Comparison of ENCODE assay signal across 8 mouse cellular contexts in the genomic region with DNA sequence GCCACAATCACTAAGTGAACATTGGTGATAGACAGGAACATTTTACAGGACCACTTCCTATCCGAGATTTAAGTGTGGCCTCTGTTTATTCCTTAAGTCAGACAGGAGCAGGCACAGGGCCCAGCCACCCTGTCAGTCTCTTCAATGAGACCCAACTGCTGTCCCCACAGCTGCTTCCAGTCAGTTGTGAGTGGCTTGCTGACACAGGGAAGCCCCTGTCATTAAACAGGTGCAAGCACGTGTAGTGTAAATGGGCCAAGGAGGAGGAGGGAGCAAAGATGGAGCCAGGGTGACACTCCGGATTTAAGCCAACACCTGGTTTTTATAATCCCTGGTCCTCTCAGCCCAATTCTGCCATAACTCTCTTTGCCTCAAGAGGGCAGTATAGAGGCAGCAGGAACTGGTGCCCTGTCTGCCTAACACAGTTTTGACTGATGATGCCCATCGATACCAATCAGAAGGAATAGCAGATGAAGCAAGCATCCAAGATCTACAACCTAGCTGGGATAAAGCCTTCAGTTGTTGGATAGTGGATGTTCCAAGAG. TPM values are rescaled to one million over a fixed set of nuclear protein-coding genes. Genes with fewer than 3 reads are reported as not detected.
DNase-seq lines count a peak whose midpoint lies in the region; ATAC-seq and TF ChIP-seq lines count a peak whose summit lies in the region.

No protein-coding gene starts in this region.

- no peaks in the 10 kb centered on the region for H3K9me3 ChIP-seq in kidney, embryonic 15.5 days (replicated peaks)
- no peaks in the 10 kb centered on the region for H3K9me3 ChIP-seq in ES-Bruce4 (replicated peaks; ENCODE audit: control insufficient read depth, insufficient read depth, low read length, poor library complexity, severe bottlenecking)
- no peaks in the 10 kb centered on the region for H3K9me3 ChIP-seq in embryonic facial prominence, embryonic 11.5 days (replicated peaks; ENCODE audit: control insufficient read depth, low read length)

- DNase-seq in kidney, adult 18-20 months: peak; percentile 44
- DNase-seq in embryonic facial prominence, embryonic 11.5 days (ENCODE audit: low spot score): peak; percentile 73
- DNase-seq in left cerebral cortex, postnatal 10 days (ENCODE audit: extremely low spot score in 1 of 2, low spot score in 2 of 2): peak; percentile 47 to 63
- peak; percentile 29 for DNase-seq in retina, adult 2 months (ENCODE audit: low read depth, low spot score)

- H3K27me3 ChIP-seq in kidney, embryonic 15.5 days: peaks cover 6% of the 10 kb centered on the region; the same call in 1 of the 2 replicates
- H3K27me3 ChIP-seq in ES-Bruce4 (ENCODE audit: control insufficient read depth, insufficient read depth, low read length, poor library complexity, severe bottlenecking): no peaks in the 10 kb centered on the region
- no peaks in the 10 kb centered on the region for H3K27me3 ChIP-seq in embryonic facial prominence, embryonic 11.5 days (ENCODE audit: control insufficient read depth, insufficient read depth, low read length)

- H3K36me3 ChIP-seq in kidney, embryonic 15.5 days: no peaks in the 10 kb centered on the region
- no peaks in the 10 kb centered on the region for H3K36me3 ChIP-seq in ES-Bruce4 (ENCODE audit: control insufficient read depth, insufficient read depth, low read length, poor library complexity, severe bottlenecking)
- no peaks in the 10 kb centered on the region for H3K36me3 ChIP-seq in embryonic facial prominence, embryonic 11.5 days (replicated peaks; ENCODE audit: control insufficient read depth, insufficient read depth, low read depth, low read length)

- TF ChIP-seq EP300 in ES-Bruce4 (IDR thresholded peaks at IDR 0.05; ENCODE audit: insufficient read depth, low read depth, low read length): no peak

- H3K4me1 ChIP-seq in kidney, embryonic 15.5 days: no peaks in the 10 kb centered on the region
- no peaks in the 10 kb centered on the region for H3K4me1 ChIP-seq in ES-Bruce4 (ENCODE audit: control insufficient read depth, insufficient read depth, low read length)
- H3K4me1 ChIP-seq in bone marrow, adult 2 months (ENCODE audit: control insufficient read depth, insufficient read depth, low read length): no peaks in the 10 kb centered on the region
- no peaks in the 10 kb centered on the region for H3K4me1 ChIP-seq in embryonic facial prominence, embryonic 11.5 days (ENCODE audit: control insufficient read depth, insufficient read depth, low read length)

- intact Hi-C loops in left cerebral cortex, postnatal 10 days (cut with DNase I): no loop called here

- TF ChIP-seq CTCF in ES-Bruce4 (IDR thresholded peaks at IDR 0.05; ENCODE audit: low read depth, low read length): peak; percentile 56
- TF ChIP-seq CTCF in bone marrow, adult 2 months (IDR thresholded peaks at IDR 0.05; ENCODE audit: control insufficient read depth, insufficient read depth, low read length): peak; percentile 55

- ATAC-seq in kidney, embryonic 15.5 days (replicated peaks; ENCODE audit: low FRiP score): no peak
- ATAC-seq in embryonic facial prominence, embryonic 11.5 days (replicated peaks; ENCODE audit: insufficient number of reproducible peaks, low FRiP score, low TSS enrichment, low read depth): no peak
- no peak for ATAC-seq in erythroblast, adult 5-6 weeks (replicated peaks; ENCODE audit: low FRiP score, poor library complexity, severe bottlenecking)

- H3K4me3 ChIP-seq in kidney, embryonic 15.5 days (replicated peaks): no peak overlapping the region
- H3K4me3 ChIP-seq in ES-Bruce4 (ENCODE audit: low read depth, low read length): no peak overlapping the region
- H3K4me3 ChIP-seq in bone marrow, adult 2 months (replicated peaks; ENCODE audit: control insufficient read depth, low read depth, low read length): no peak overlapping the region
- no peak overlapping the region for H3K4me3 ChIP-seq in embryonic facial prominence, embryonic 11.5 days (ENCODE audit: low read depth, low read length)

- no peak overlapping the region for H3K4me2 ChIP-seq in kidney, embryonic 15.5 days
- no peak overlapping the region for H3K4me2 ChIP-seq in embryonic facial prominence, embryonic 11.5 days (ENCODE audit: low read depth, low read length)

- H3K9ac ChIP-seq in kidney, embryonic 15.5 days: no peak overlapping the region
- H3K9ac ChIP-seq in ES-Bruce4 (ENCODE audit: low read depth, poor library complexity, severe bottlenecking): no peak overlapping the region
- no peak overlapping the region for H3K9ac ChIP-seq in embryonic facial prominence, embryonic 11.5 days (replicated peaks; ENCODE audit: low read length)

- TF ChIP-seq POLR2A in ES-Bruce4 (IDR thresholded peaks at IDR 0.05; ENCODE audit: insufficient read depth, low read length): no peak
- no peak for TF ChIP-seq POLR2A in bone marrow, adult 2 months (IDR thresholded peaks at IDR 0.05; ENCODE audit: borderline replicate concordance, control insufficient read depth, low read depth, low read length)

- H3K27ac ChIP-seq in kidney, embryonic 15.5 days: no peak overlapping the region
- no peak overlapping the region for H3K27ac ChIP-seq in ES-Bruce4 (ENCODE audit: insufficient read depth, low read length)
- H3K27ac ChIP-seq in bone marrow, adult 2 months (ENCODE audit: control insufficient read depth, insufficient read depth, low read depth, low read length, poor library complexity): no peak overlapping the region
- no peak overlapping the region for H3K27ac ChIP-seq in embryonic facial prominence, embryonic 11.5 days (replicated peaks; ENCODE audit: low read depth, low read length)

- 26% methylated on average over 4 of the region's 4 CpGs for WGBS in kidney, embryonic 15.5 days
- WGBS in bone marrow, adult 2 months: 27% methylated on average over 4 of the region's 4 CpGs
- 37% methylated on average over 4 of the region's 4 CpGs for WGBS in embryonic facial prominence, embryonic 11.5 days

RNA-seq across cellular contexts. Expression of a gene that starts 19.2 kb away (rescaled TPM):
- polyA plus RNA-seq in kidney, embryonic 15.5 days (2015; fragmentation: Nextera tagmentation; extraction: Ambion mirVana): 0.22 and 0.69 TPM in 2 replicates
- 0.69 and 0.78 TPM in 2 replicates for polyA plus RNA-seq in ES-Bruce4 (2011; ENCODE audit: insufficient read depth, insufficient read length, low read depth, missing spikeins)
- polyA plus RNA-seq in bone marrow, adult 2 months (2011; ENCODE audit: insufficient read depth, insufficient read length, low replicate concordance, missing spikeins): 0.27 and 0.90 TPM in 2 replicates
- polyA plus RNA-seq in embryonic facial prominence, embryonic 11.5 days (2014; fragmentation: Nextera tagmentation; extraction: Ambion mirVana): 0.14 and 0.52 TPM in 2 replicates
- 1 to 10 TPM; 5.1 to 5.4 TPM for total RNA-seq in left cerebral cortex, postnatal 10 days (2021)
- 0.38 and 0.63 TPM in 2 replicates for total RNA-seq in erythroblast, adult 5-6 weeks (2015; ENCODE audit: low replicate concordance)
- 0.34 and 0.42 TPM in 2 replicates for total RNA-seq in erythroblast, adult 5-6 weeks (2017; ENCODE audit: low replicate concordance)
